Mouse (Mus musculus): ENCODE results near the gene Gm49661. TPM values are rescaled to one million over a fixed set of nuclear protein-coding genes. Genes with fewer than 3 reads are reported as not detected.
A peak's percentile ranks its signal among the peaks of the same experiment; 100 is the strongest.

The Gm49661 gene
- total RNA-seq, 2 experiments from 2014 or later, result not detected

- DNase-seq, result no peak
Observed at GRCm38 (mm10) chr8:84984294-84985048, 15.2 kb upstream of the Gm49661 start.

GRCm38 (mm10) chr8:84982499-84983011, 13.3 kb upstream of the Gm49661 start:
- DNase-seq, result no peak

GRCm38 (mm10) chr8:84981644-84982498, 12.6 kb upstream of the Gm49661 start:
- DNase-seq, result no peak

- DNase-seq, result peak; percentile 69
Observed at GRCm38 (mm10) chr8:84980622-84981358, 11.6 kb upstream of the Gm49661 start.

- DNase-seq, result peak; percentile 80
Observed at GRCm38 (mm10) chr8:84979599-84980421, 10.6 kb upstream of the Gm49661 start.

GRCm38 (mm10) chr8:84978248-84978940, 9.2 kb upstream of the Gm49661 start, which contains the start of gene Junb:
Junb (minus strand) TSS chr8:84978718.
- peak; percentile 90 for DNase-seq

- peak; percentile 69 for DNase-seq
Observed at GRCm38 (mm10) chr8:84977435-84978247, 8.4 kb upstream of the Gm49661 start.

GRCm38 (mm10) chr8:84976763-84977434, 7.7 kb upstream of the Gm49661 start:
- DNase-seq, result peak; percentile 29

- peak; percentile 92 for DNase-seq
Observed at GRCm38 (mm10) chr8:84976031-84976762, 7.0 kb upstream of the Gm49661 start.

GRCm38 (mm10) chr8:84975434-84975833, 6.2 kb upstream of the Gm49661 start:
- peak; percentile 62 for DNase-seq

- DNase-seq, result no peak
Observed at GRCm38 (mm10) chr8:84974543-84975142, 5.4 kb upstream of the Gm49661 start.

GRCm38 (mm10) chr8:84973803-84974542, 4.7 kb upstream of the Gm49661 start:
- no peak for DNase-seq

- no peak for DNase-seq
Observed at GRCm38 (mm10) chr8:84973079-84973478, 3.8 kb upstream of the Gm49661 start.

- DNase-seq, result no peak
Observed at GRCm38 (mm10) chr8:84970913-84971312, 1.7 kb upstream of the Gm49661 start.

GRCm38 (mm10) chr8:84970135-84970790, 1.0 kb upstream of the Gm49661 start:
- no peak for DNase-seq

GRCm38 (mm10) chr8:84968650-84969049, 583 bp downstream of the Gm49661 start:
- DNase-seq, result no peak
